In the genomic region with DNA sequence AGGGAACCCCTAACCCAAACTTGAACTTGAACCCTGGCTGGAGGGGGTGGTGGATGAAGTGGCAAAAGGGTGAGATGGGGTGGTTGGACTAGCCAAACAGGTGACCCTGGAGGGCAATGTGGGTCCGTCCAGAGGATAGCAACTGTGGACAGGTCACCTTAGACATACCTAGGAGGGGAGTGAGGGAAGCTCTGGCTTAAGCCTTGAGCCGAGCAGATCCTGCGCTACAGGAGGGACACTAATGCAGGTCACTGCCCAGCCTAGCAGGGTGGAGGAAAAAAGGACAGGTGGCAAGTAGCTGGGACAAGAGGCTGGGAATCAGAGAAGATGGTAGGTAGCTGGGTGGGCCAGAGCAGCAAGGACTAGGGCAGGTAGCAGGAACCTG, we compare ENCODE assay signal across 9 mouse cellular contexts. TPM values are rescaled to one million over a fixed set of nuclear protein-coding genes. Genes with fewer than 3 reads are reported as not detected.
DNase-seq lines count a peak whose midpoint lies in the region; ATAC-seq and TF ChIP-seq lines count a peak whose summit lies in the region.
"Had no signal": no experiment of that assay in that cellular context is flagged by ENCODE, and none has a peak within 500 bp of the region (broad histone marks: within the 10 kb centered on the region; RNA-seq: fewer than 3 reads in every experiment).

No protein-coding gene starts in this region.

- peaks cover 26% of the 10 kb centered on the region for H3K4me1 ChIP-seq in embryonic facial prominence, embryonic 14.5 days (ENCODE audit: control insufficient read depth, insufficient read depth, low read length)
- H3K4me1 ChIP-seq in intestine, embryonic 15.5 days (replicated peaks): peaks cover 50% of the 10 kb centered on the region
- H3K4me1 ChIP-seq in neural tube, embryonic 13.5 days (replicated peaks): peaks cover 58% of the 10 kb centered on the region

- H3K4me3 ChIP-seq in left cerebral cortex, adult 2 months: peak overlapping the region; percentile 87
- peak overlapping the region; percentile 100 for H3K4me3 ChIP-seq in embryonic facial prominence, embryonic 14.5 days (ENCODE audit: low read depth, low read length)
- peak overlapping the region; percentile 96 for H3K4me3 ChIP-seq in intestine, embryonic 15.5 days (replicated peaks)
- peak overlapping the region; percentile 100 for H3K4me3 ChIP-seq in neural tube, embryonic 13.5 days

- no peak for TF ChIP-seq CTCF in left cerebral cortex, adult 2 months (IDR thresholded peaks at IDR 0.05)

- ATAC-seq in embryonic facial prominence, embryonic 14.5 days (ENCODE audit: low read depth): no peak
- no peak for ATAC-seq in intestine, embryonic 15.5 days
- no peak for ATAC-seq in neural tube, embryonic 13.5 days (ENCODE audit: low read depth)

- WGBS in embryonic facial prominence, embryonic 14.5 days: 22% methylated on average over 3 of the region's 3 CpGs
- WGBS in intestine, embryonic 15.5 days: 19% methylated on average over 3 of the region's 3 CpGs
- WGBS in neural tube, embryonic 13.5 days: 32% methylated on average over 3 of the region's 3 CpGs

- H3K27me3 ChIP-seq in embryonic facial prominence, embryonic 14.5 days (replicated peaks; ENCODE audit: control insufficient read depth, insufficient read depth, low read length): no peaks in the 10 kb centered on the region
- no peaks in the 10 kb centered on the region for H3K27me3 ChIP-seq in intestine, embryonic 15.5 days (replicated peaks)
- H3K27me3 ChIP-seq in neural tube, embryonic 13.5 days: no peaks in the 10 kb centered on the region

- no peak for DNase-seq in left cerebral cortex, adult 2 months (ENCODE audit: extremely low spot score in 1 of 2, low spot score in 2 of 2)
- DNase-seq in left cerebral cortex, adult 11 months (ENCODE audit: low spot score): no peak
- no peak for DNase-seq in embryonic facial prominence, embryonic 14.5 days (ENCODE audit: low spot score)
- no peak for DNase-seq in embryo, embryonic 10 days (ENCODE audit: low spot score)
- DNase-seq in layer of hippocampus, adult 8-10 months (ENCODE audit: low spot score in 2 of 2): no peak
- no peak for DNase-seq in B cell, adult 2 months

- peak overlapping the region; percentile 82 for H3K27ac ChIP-seq in left cerebral cortex, adult 2 months
- H3K27ac ChIP-seq in embryonic facial prominence, embryonic 14.5 days (replicated peaks; ENCODE audit: low read depth, low read length): no peak overlapping the region
- H3K27ac ChIP-seq in intestine, embryonic 15.5 days: 0 out of 2 replicates have a peak overlapping the region, but pooled peaks have one; percentile 88
- no peak overlapping the region for H3K27ac ChIP-seq in neural tube, embryonic 13.5 days (replicated peaks)

- H3K9ac ChIP-seq in embryonic facial prominence, embryonic 14.5 days (ENCODE audit: low read depth, low read length): peak overlapping the region; percentile 98
- H3K9ac ChIP-seq in intestine, embryonic 15.5 days: peak overlapping the region; percentile 96
- H3K9ac ChIP-seq in neural tube, embryonic 13.5 days: peak overlapping the region; percentile 98

- no peaks in the 10 kb centered on the region for H3K9me3 ChIP-seq in embryonic facial prominence, embryonic 14.5 days (ENCODE audit: control insufficient read depth, low read length)
- no peaks in the 10 kb centered on the region for H3K9me3 ChIP-seq in intestine, embryonic 15.5 days
- no peaks in the 10 kb centered on the region for H3K9me3 ChIP-seq in neural tube, embryonic 13.5 days

- H3K4me2 ChIP-seq in embryonic facial prominence, embryonic 14.5 days (ENCODE audit: low read depth, low read length): peak overlapping the region; percentile 100
- H3K4me2 ChIP-seq in intestine, embryonic 15.5 days (replicated peaks): peak overlapping the region; percentile 90
- peak overlapping the region; percentile 100 for H3K4me2 ChIP-seq in neural tube, embryonic 13.5 days

- H3K36me3 ChIP-seq in embryonic facial prominence, embryonic 14.5 days (ENCODE audit: control insufficient read depth, insufficient read depth, low read length): peaks cover 13% of the 10 kb centered on the region
- peaks cover 13% of the 10 kb centered on the region; the same call in 1 of the 2 replicates for H3K36me3 ChIP-seq in intestine, embryonic 15.5 days
- H3K36me3 ChIP-seq in neural tube, embryonic 13.5 days: peaks cover 13% of the 10 kb centered on the region

- intact Hi-C loops in left cerebral cortex, adult 2 months (cut with DNase I): loop anchor here (5.0 to 10.0 kb wide), 2 partner anchors 65 to 153 kb away; partner anchors contain the start of gene Rex1bd

RNA-seq across cellular contexts. Expression of gene Upf1, which starts 1.1 kb away (rescaled TPM):
- 10 to 100 TPM; 66.0 to 70.0 TPM for total RNA-seq in left cerebral cortex, adult 2 months (2021)
- 18.9 and 19.1 TPM in 2 replicates for polyA plus RNA-seq in embryonic facial prominence, embryonic 14.5 days (2014; fragmentation: Nextera tagmentation; extraction: Ambion mirVana)
- 14.6 and 15.7 TPM in 2 replicates for polyA plus RNA-seq in intestine, embryonic 15.5 days (2015; fragmentation: Nextera tagmentation; extraction: Ambion mirVana)
- 16.3 and 17.3 TPM in 2 replicates for polyA plus RNA-seq in neural tube, embryonic 13.5 days (2015; fragmentation: Nextera tagmentation; extraction: Ambion mirVana)
- 10 to 100 TPM; 57.9 to 73.1 (median 65.4) TPM for total RNA-seq in layer of hippocampus, adult 8-10 months (2022)

RNA-seq across cellular contexts. Expression of gene Comp, which starts 21.4 kb away (rescaled TPM):
- under 1 TPM; 0.32 to 0.33 TPM for total RNA-seq in left cerebral cortex, adult 2 months (2021)
- 9.5 and 9.9 TPM in 2 replicates for polyA plus RNA-seq in embryonic facial prominence, embryonic 14.5 days (2014; fragmentation: Nextera tagmentation; extraction: Ambion mirVana)
- polyA plus RNA-seq in intestine, embryonic 15.5 days (2015; fragmentation: Nextera tagmentation; extraction: Ambion mirVana): 0.39 and 0.82 TPM in 2 replicates
- polyA plus RNA-seq in neural tube, embryonic 13.5 days (2015; fragmentation: Nextera tagmentation; extraction: Ambion mirVana): 0.55 and 1.8 TPM in 2 replicates
- total RNA-seq in layer of hippocampus, adult 8-10 months (2022): 1 to 10 TPM in 1 of 4 experiments, under 1 TPM in 3; 0.31 to 1.4 (median 0.73) TPM

RNA-seq across cellular contexts. Expression of gene Gdf1, which starts 22.4 kb away (rescaled TPM):
- 10 to 100 TPM in 1 of 2 experiments, 1 to 10 TPM in 1; 8.2 to 17.1 TPM for total RNA-seq in left cerebral cortex, adult 2 months (2021)
- 1.7 TPM in 1 of 2 replicates, not detected in the other for polyA plus RNA-seq in embryonic facial prominence, embryonic 14.5 days (2014; fragmentation: Nextera tagmentation; extraction: Ambion mirVana)
- polyA plus RNA-seq in intestine, embryonic 15.5 days (2015; fragmentation: Nextera tagmentation; extraction: Ambion mirVana): 0.38 and 1.4 TPM in 2 replicates
- 2.4 and 3.3 TPM in 2 replicates for polyA plus RNA-seq in neural tube, embryonic 13.5 days (2015; fragmentation: Nextera tagmentation; extraction: Ambion mirVana)
- total RNA-seq in layer of hippocampus, adult 8-10 months (2022): 10 to 100 TPM in 2 of 4 experiments, 1 to 10 TPM in 1, not detected in 1; 4.8 to 16.4 (median 11.3) TPM
- total RNA-seq: hematopoietic stem cell, adult 5-6 weeks had no signal

RNA-seq across cellular contexts. Expression of gene Cers1, which starts 36.4 kb away (rescaled TPM):
- total RNA-seq in left cerebral cortex, adult 2 months (2021): 100 to 1,000 TPM in 1 of 2 experiments, 10 to 100 TPM in 1; 94.8 to 104 TPM
- polyA plus RNA-seq in embryonic facial prominence, embryonic 14.5 days (2014; fragmentation: Nextera tagmentation; extraction: Ambion mirVana): 10.0 and 10.7 TPM in 2 replicates
- 3.6 TPM in 2 replicates for polyA plus RNA-seq in intestine, embryonic 15.5 days (2015; fragmentation: Nextera tagmentation; extraction: Ambion mirVana)
- 23.3 and 26.2 TPM in 2 replicates for polyA plus RNA-seq in neural tube, embryonic 13.5 days (2015; fragmentation: Nextera tagmentation; extraction: Ambion mirVana)
- 100 to 1,000 TPM in 3 of 4 experiments, 10 to 100 TPM in 1; 99.3 to 118 (median 106) TPM for total RNA-seq in layer of hippocampus, adult 8-10 months (2022)
- total RNA-seq: hematopoietic stem cell, adult 5-6 weeks had no signal

RNA-seq across cellular contexts. Expression of gene Cope, which starts 49.7 kb away (rescaled TPM):
- 100 to 1,000 TPM; 137 to 145 TPM for total RNA-seq in left cerebral cortex, adult 2 months (2021)
- 314 and 345 TPM in 2 replicates for polyA plus RNA-seq in embryonic facial prominence, embryonic 14.5 days (2014; fragmentation: Nextera tagmentation; extraction: Ambion mirVana)
- 331 and 429 TPM in 2 replicates for polyA plus RNA-seq in intestine, embryonic 15.5 days (2015; fragmentation: Nextera tagmentation; extraction: Ambion mirVana)
- polyA plus RNA-seq in neural tube, embryonic 13.5 days (2015; fragmentation: Nextera tagmentation; extraction: Ambion mirVana): 271 and 278 TPM in 2 replicates
- 100 to 1,000 TPM; 127 to 152 (median 135) TPM for total RNA-seq in layer of hippocampus, adult 8-10 months (2022)

Comparison
In these comparisons a context has a peak if more than half of its experiments do, and no peak if none do; other contexts are left out.
1. H3K27ac ChIP-seq: peak in left cerebral cortex, adult 2 months (single experiment) and intestine, embryonic 15.5 days (single experiment); none in embryonic facial prominence, embryonic 14.5 days (single experiment) and neural tube, embryonic 13.5 days (single experiment).
2. Peak in every context shown above with its lines, with median percentiles within 50 percentile points of each other: H3K4me3 ChIP-seq, H3K4me2 ChIP-seq and H3K9ac ChIP-seq.